Mouse (Mus musculus): ENCODE results near the gene Tbkbp1. TPM values are rescaled to one million over a fixed set of nuclear protein-coding genes. Genes with fewer than 3 reads are reported as not detected.
A peak's percentile ranks its signal among the peaks of the same experiment; 100 is the strongest.

The Tbkbp1 gene
- polyA plus RNA-seq, 2 experiments = 0.90 to 2.4 TPM

GRCm38 (mm10) chr11:97104091-97104483, 47.2 kb downstream of the Tbkbp1 start:
- no peak for ATAC-seq (ENCODE audit: insufficient read depth)
- Histone ChIP-seq H3K36me3 (replicated peaks; ENCODE audit: control insufficient read depth, insufficient read depth, low read depth) (no peaks in the 10 kb centered on the region), H3K4me1 (replicated peaks; ENCODE audit: control insufficient read depth in 2 of 2, insufficient read depth in 2 of 2, low read length in 1 of 2) (no peaks in the 10 kb centered on the region), H3K9ac (replicated peaks) (no peak overlapping the region), H3K4me3 (ENCODE audit: insufficient read depth in 1 of 2, low read depth in 2 of 2, low read length in 2 of 2) (no peak overlapping the region), H3K27ac (no peak overlapping the region), H3K4me2 (ENCODE audit: low read depth) (no peak overlapping the region), H3K27me3 (ENCODE audit: control insufficient read depth, insufficient read depth, low read length) (peaks cover 8% of the 10 kb centered on the region), H3K9me3 (ENCODE audit: control insufficient read depth, low read length) (no peaks in the 10 kb centered on the region)
- no peak for DNase-seq (ENCODE audit: low read depth in 3 of 3, low spot score in 3 of 3)
- TF ChIP-seq CTCF (IDR thresholded peaks at IDR 0.05; ENCODE audit: low read depth) (no peak), EP300 (IDR thresholded peaks at IDR 0.05; ENCODE audit: low read depth) (no peak)
- WGBS (ENCODE audit: insufficient replicate concordance) = 83% methylated on average over 9 of the region's 9 CpGs

- H3K27ac ChIP-seq = no peak overlapping the region
- no peak overlapping the region for H3K4me3 ChIP-seq (ENCODE audit: insufficient read depth in 1 of 2, low read depth in 2 of 2, low read length in 2 of 2)
- H3K9ac ChIP-seq (replicated peaks) = no peak overlapping the region
- H3K4me2 ChIP-seq (ENCODE audit: low read depth) = no peak overlapping the region
- ATAC-seq (ENCODE audit: insufficient read depth) = no peak
- H3K36me3 ChIP-seq (replicated peaks; ENCODE audit: control insufficient read depth, insufficient read depth, low read depth) = no peaks in the 10 kb centered on the region
- TF ChIP-seq EP300 (IDR thresholded peaks at IDR 0.05; ENCODE audit: low read depth) (no peak), CTCF (IDR thresholded peaks at IDR 0.05; ENCODE audit: low read depth) (no peak)
- no peaks in the 10 kb centered on the region for H3K9me3 ChIP-seq (ENCODE audit: control insufficient read depth, low read length)
- peaks cover 15% of the 10 kb centered on the region for H3K27me3 ChIP-seq (ENCODE audit: control insufficient read depth, insufficient read depth, low read length)
- no peaks in the 10 kb centered on the region for H3K4me1 ChIP-seq (replicated peaks; ENCODE audit: control insufficient read depth in 2 of 2, insufficient read depth in 2 of 2, low read length in 1 of 2)
- WGBS (ENCODE audit: insufficient replicate concordance) = 36% methylated on average over 10 of the region's 10 CpGs
- no peak for DNase-seq (ENCODE audit: low read depth in 3 of 3, low spot score in 3 of 3)
Measured at GRCm38 (mm10) chr11:97103163-97104090, 47.9 kb downstream of the Tbkbp1 start.

DNA sequence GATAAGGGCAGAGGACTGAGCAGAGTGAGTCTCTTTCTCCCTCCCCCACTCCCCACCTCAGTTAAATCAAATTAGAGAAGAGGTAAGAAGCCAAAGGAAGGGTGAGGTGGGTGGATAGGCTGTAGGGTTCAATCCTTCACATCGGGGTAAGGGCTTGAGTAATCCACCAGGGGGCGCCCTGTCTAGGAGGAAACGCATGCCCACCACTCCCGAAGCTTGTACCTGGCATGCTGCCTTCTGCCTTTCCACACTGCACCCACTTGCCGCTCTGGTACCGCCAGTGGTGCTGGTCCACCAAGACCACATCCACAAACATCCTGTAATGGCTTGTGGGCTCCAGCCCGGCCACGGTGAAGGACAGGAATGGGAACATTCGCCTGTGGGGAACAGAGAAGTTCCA, 49.6 kb downstream of the Tbkbp1 start:
- ATAC-seq (ENCODE audit: insufficient read depth) (no peak), DNase-seq (ENCODE audit: low read depth in 3 of 3, low spot score in 3 of 3) (peak in 2 of 3 experiments; percentile 14 to 18)
- Histone ChIP-seq H3K4me2 (ENCODE audit: low read depth) (no peak overlapping the region), H3K27ac (no peak overlapping the region), H3K9ac (replicated peaks) (no peak overlapping the region), H3K36me3 (replicated peaks; ENCODE audit: control insufficient read depth, insufficient read depth, low read depth) (no peaks in the 10 kb centered on the region), H3K4me1 (replicated peaks; ENCODE audit: control insufficient read depth in 2 of 2, insufficient read depth in 2 of 2, low read length in 1 of 2) (no peaks in the 10 kb centered on the region), H3K4me3 (ENCODE audit: insufficient read depth in 1 of 2, low read depth in 2 of 2, low read length in 2 of 2) (no peak overlapping the region), H3K27me3 (ENCODE audit: control insufficient read depth, insufficient read depth, low read length) (peaks cover 19% of the 10 kb centered on the region), H3K9me3 (ENCODE audit: control insufficient read depth, low read length) (no peaks in the 10 kb centered on the region)
- 18% methylated on average over 9 of the region's 9 CpGs for WGBS (ENCODE audit: insufficient replicate concordance)
- peak; percentile 91 for TF ChIP-seq CTCF (IDR thresholded peaks at IDR 0.05; ENCODE audit: low read depth)
- no peak for TF ChIP-seq EP300 (IDR thresholded peaks at IDR 0.05; ENCODE audit: low read depth)

DNA sequence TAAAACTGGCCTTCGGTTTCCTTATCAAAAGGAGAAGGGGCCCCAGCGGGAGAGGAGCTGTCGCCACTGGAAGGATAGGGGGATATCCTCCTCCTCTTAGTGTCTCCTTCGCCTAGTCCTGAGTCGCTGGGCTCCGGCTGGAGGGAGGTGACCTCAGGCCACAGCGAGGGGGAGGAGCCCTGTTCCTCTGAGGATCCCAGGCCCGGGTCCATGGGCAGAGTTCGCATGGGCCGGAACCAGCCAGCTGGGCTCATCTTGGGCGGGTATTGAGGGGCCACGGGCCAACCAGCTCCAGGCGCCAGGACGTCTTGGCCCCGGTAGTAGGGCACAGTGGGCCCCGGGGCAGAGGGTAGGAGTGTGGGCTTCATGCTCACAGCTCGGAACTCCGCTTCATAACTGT, 52.5 kb downstream of the Tbkbp1 start:
- Histone ChIP-seq H3K27ac (no peak overlapping the region), H3K4me1 (replicated peaks; ENCODE audit: control insufficient read depth in 2 of 2, insufficient read depth in 2 of 2, low read length in 1 of 2) (no peaks in the 10 kb centered on the region), H3K4me3 (ENCODE audit: insufficient read depth in 1 of 2, low read depth in 2 of 2, low read length in 2 of 2) (no peak overlapping the region), H3K9ac (replicated peaks) (no peak overlapping the region), H3K36me3 (replicated peaks; ENCODE audit: control insufficient read depth, insufficient read depth, low read depth) (no peaks in the 10 kb centered on the region), H3K27me3 (ENCODE audit: control insufficient read depth, insufficient read depth, low read length) (peaks cover 19% of the 10 kb centered on the region), H3K4me2 (ENCODE audit: low read depth) (no peak overlapping the region), H3K9me3 (ENCODE audit: control insufficient read depth, low read length) (no peaks in the 10 kb centered on the region)
- TF ChIP-seq CTCF (IDR thresholded peaks at IDR 0.05; ENCODE audit: low read depth) (no peak), EP300 (IDR thresholded peaks at IDR 0.05; ENCODE audit: low read depth) (no peak)
- DNase-seq (ENCODE audit: low read depth in 3 of 3, low spot score in 3 of 3) (no peak), ATAC-seq (ENCODE audit: insufficient read depth) (no peak)
- 16% methylated on average over 18 of the region's 18 CpGs for WGBS (ENCODE audit: insufficient replicate concordance)

- H3K4me2 ChIP-seq (ENCODE audit: low read depth) = no peak overlapping the region
- H3K9ac ChIP-seq (replicated peaks) = no peak overlapping the region
- ATAC-seq (ENCODE audit: insufficient read depth) = no peak
- H3K36me3 ChIP-seq (replicated peaks; ENCODE audit: control insufficient read depth, insufficient read depth, low read depth) = no peaks in the 10 kb centered on the region
- no peak overlapping the region for H3K27ac ChIP-seq
- peaks cover 13% of the 10 kb centered on the region for H3K27me3 ChIP-seq (ENCODE audit: control insufficient read depth, insufficient read depth, low read length)
- WGBS (ENCODE audit: insufficient replicate concordance) = 42% methylated on average over 2 of the region's 2 CpGs
- no peaks in the 10 kb centered on the region for H3K4me1 ChIP-seq (replicated peaks; ENCODE audit: control insufficient read depth in 2 of 2, insufficient read depth in 2 of 2, low read length in 1 of 2)
- TF ChIP-seq CTCF (IDR thresholded peaks at IDR 0.05; ENCODE audit: low read depth) = no peak
- TF ChIP-seq EP300 (IDR thresholded peaks at IDR 0.05; ENCODE audit: low read depth) = no peak
- no peak overlapping the region for H3K4me3 ChIP-seq (ENCODE audit: insufficient read depth in 1 of 2, low read depth in 2 of 2, low read length in 2 of 2)
- H3K9me3 ChIP-seq (ENCODE audit: control insufficient read depth, low read length) = no peaks in the 10 kb centered on the region
- no peak for DNase-seq (ENCODE audit: low read depth in 3 of 3, low spot score in 3 of 3)
Measured at GRCm38 (mm10) chr11:97094600-97094999, 56.7 kb downstream of the Tbkbp1 start.

All from liver, embryonic 14.5 days (tissue).